Mouse (Mus musculus): ENCODE results near the gene Nudt4. TPM values are rescaled to one million over a fixed set of nuclear protein-coding genes. Genes with fewer than 3 reads are reported as not detected.

Gene Nudt4
- polyA plus RNA-seq, 2 experiments: 64.7 to 108 TPM

GRCm38 (mm10) chr10:95539841-95540240, 24.1 kb downstream of the Nudt4 start:
- no peak for TF ChIP-seq POLR2A (IDR thresholded peaks at IDR 0.05; ENCODE audit: borderline replicate concordance, extremely low read depth, insufficient read depth, insufficient read length)
- no peak for ATAC-seq (ENCODE audit: low FRiP score, low read depth)
- H3K27ac ChIP-seq (replicated peaks; ENCODE audit: low read depth, low read length): no peak overlapping the region
- no peak overlapping the region for H3K4me2 ChIP-seq (replicated peaks; ENCODE audit: low read depth, low read length, severe bottlenecking)
- H3K4me3 ChIP-seq (replicated peaks; ENCODE audit: low read length): no peak overlapping the region
- H3K27me3 ChIP-seq (ENCODE audit: control insufficient read depth, insufficient read depth, low read length): no peaks in the 10 kb centered on the region
- H3K9ac ChIP-seq (ENCODE audit: low read depth, low read length, severe bottlenecking): no peak overlapping the region
- WGBS: 92% methylated on average over 3 of the region's 3 CpGs
- H3K36me3 ChIP-seq (ENCODE audit: control insufficient read depth, insufficient read depth, low read length): peaks cover 19% of the 10 kb centered on the region
- H3K9me3 ChIP-seq (ENCODE audit: control insufficient read depth, low read length): no peaks in the 10 kb centered on the region
- no peak for DNase-seq (ENCODE audit: low spot score)
- H3K4me1 ChIP-seq (ENCODE audit: control insufficient read depth, insufficient read depth, low read length): no peaks in the 10 kb centered on the region

GRCm38 (mm10) chr10:95539260-95539659, 24.7 kb downstream of the Nudt4 start:
- no peaks in the 10 kb centered on the region for H3K9me3 ChIP-seq (ENCODE audit: control insufficient read depth, low read length)
- H3K9ac ChIP-seq (ENCODE audit: low read depth, low read length, severe bottlenecking): no peak overlapping the region
- WGBS: 83% methylated on average over 3 of the region's 3 CpGs
- H3K4me2 ChIP-seq (replicated peaks; ENCODE audit: low read depth, low read length, severe bottlenecking): no peak overlapping the region
- no peaks in the 10 kb centered on the region for H3K27me3 ChIP-seq (ENCODE audit: control insufficient read depth, insufficient read depth, low read length)
- H3K36me3 ChIP-seq (ENCODE audit: control insufficient read depth, insufficient read depth, low read length): peaks cover 14% of the 10 kb centered on the region
- DNase-seq (ENCODE audit: low spot score) (no peak), ATAC-seq (ENCODE audit: low FRiP score, low read depth) (no peak)
- TF ChIP-seq POLR2A (IDR thresholded peaks at IDR 0.05; ENCODE audit: borderline replicate concordance, extremely low read depth, insufficient read depth, insufficient read length): no peak
- no peak overlapping the region for H3K27ac ChIP-seq (replicated peaks; ENCODE audit: low read depth, low read length)
- no peak overlapping the region for H3K4me3 ChIP-seq (replicated peaks; ENCODE audit: low read length)
- no peaks in the 10 kb centered on the region for H3K4me1 ChIP-seq (ENCODE audit: control insufficient read depth, insufficient read depth, low read length)

- H3K4me2 ChIP-seq (replicated peaks; ENCODE audit: low read depth, low read length, severe bottlenecking): no peak overlapping the region
- H3K27me3 ChIP-seq (ENCODE audit: control insufficient read depth, insufficient read depth, low read length): no peaks in the 10 kb centered on the region
- H3K9me3 ChIP-seq (ENCODE audit: control insufficient read depth, low read length): no peaks in the 10 kb centered on the region
- H3K27ac ChIP-seq (replicated peaks; ENCODE audit: low read depth, low read length): no peak overlapping the region
- H3K4me1 ChIP-seq (ENCODE audit: control insufficient read depth, insufficient read depth, low read length): no peaks in the 10 kb centered on the region
- ATAC-seq (ENCODE audit: low FRiP score, low read depth) (no peak), DNase-seq (ENCODE audit: low spot score) (no peak)
- 86% methylated on average over 6 of the region's 6 CpGs for WGBS
- no peak for TF ChIP-seq POLR2A (IDR thresholded peaks at IDR 0.05; ENCODE audit: borderline replicate concordance, extremely low read depth, insufficient read depth, insufficient read length)
- H3K9ac ChIP-seq (ENCODE audit: low read depth, low read length, severe bottlenecking): no peak overlapping the region
- H3K36me3 ChIP-seq (ENCODE audit: control insufficient read depth, insufficient read depth, low read length): no peaks in the 10 kb centered on the region
- H3K4me3 ChIP-seq (replicated peaks; ENCODE audit: low read length): no peak overlapping the region
These were observed 27.8 kb downstream of the Nudt4 start for GRCm38 (mm10) chr10:95536222-95536541.

- no peaks in the 10 kb centered on the region for H3K36me3 ChIP-seq (ENCODE audit: control insufficient read depth, insufficient read depth, low read length)
- no peak overlapping the region for H3K27ac ChIP-seq (replicated peaks; ENCODE audit: low read depth, low read length)
- H3K27me3 ChIP-seq (ENCODE audit: control insufficient read depth, insufficient read depth, low read length): no peaks in the 10 kb centered on the region
- no peak overlapping the region for H3K9ac ChIP-seq (ENCODE audit: low read depth, low read length, severe bottlenecking)
- DNase-seq (ENCODE audit: low spot score) (no peak), ATAC-seq (ENCODE audit: low FRiP score, low read depth) (no peak)
- 89% methylated on average over 8 of the region's 8 CpGs for WGBS
- 0 out of 2 replicates have a peak, but pooled peaks cover 3% of the 10 kb centered on the region for H3K4me1 ChIP-seq (ENCODE audit: control insufficient read depth, insufficient read depth, low read length)
- TF ChIP-seq POLR2A (IDR thresholded peaks at IDR 0.05; ENCODE audit: borderline replicate concordance, extremely low read depth, insufficient read depth, insufficient read length): no peak
- H3K4me2 ChIP-seq (replicated peaks; ENCODE audit: low read depth, low read length, severe bottlenecking): no peak overlapping the region
- no peak overlapping the region for H3K4me3 ChIP-seq (replicated peaks; ENCODE audit: low read length)
- H3K9me3 ChIP-seq (ENCODE audit: control insufficient read depth, low read length): no peaks in the 10 kb centered on the region
These were observed 28.3 kb downstream of the Nudt4 start for GRCm38 (mm10) chr10:95535399-95536221.

- WGBS: 90% methylated on average over 7 of the region's 7 CpGs
- DNase-seq (ENCODE audit: low spot score): no peak
These were observed 30.6 kb downstream of the Nudt4 start for GRCm38 (mm10) chr10:95533382-95533781.

More at GRCm38 (mm10) chr10:95533382-95533781, 30.6 kb downstream of the Nudt4 start:
- Histone ChIP-seq H3K4me1 (ENCODE audit: control insufficient read depth, insufficient read depth, low read length) (peaks cover 8% of the 10 kb centered on the region; the same call in 1 of the 2 replicates), H3K27ac (replicated peaks; ENCODE audit: low read depth, low read length) (no peak overlapping the region), H3K9ac (ENCODE audit: low read depth, low read length, severe bottlenecking) (no peak overlapping the region), H3K27me3 (ENCODE audit: control insufficient read depth, insufficient read depth, low read length) (no peaks in the 10 kb centered on the region), H3K4me3 (replicated peaks; ENCODE audit: low read length) (no peak overlapping the region), H3K36me3 (ENCODE audit: control insufficient read depth, insufficient read depth, low read length) (no peaks in the 10 kb centered on the region), H3K4me2 (replicated peaks; ENCODE audit: low read depth, low read length, severe bottlenecking) (no peak overlapping the region), H3K9me3 (ENCODE audit: control insufficient read depth, low read length) (no peaks in the 10 kb centered on the region)
- TF ChIP-seq POLR2A (IDR thresholded peaks at IDR 0.05; ENCODE audit: borderline replicate concordance, extremely low read depth, insufficient read depth, insufficient read length): no peak
- no peak for ATAC-seq (ENCODE audit: low FRiP score, low read depth)
